Mouse (Mus musculus): ENCODE measurements around the gene Rab7b.

Gene Rab7b

DNA sequence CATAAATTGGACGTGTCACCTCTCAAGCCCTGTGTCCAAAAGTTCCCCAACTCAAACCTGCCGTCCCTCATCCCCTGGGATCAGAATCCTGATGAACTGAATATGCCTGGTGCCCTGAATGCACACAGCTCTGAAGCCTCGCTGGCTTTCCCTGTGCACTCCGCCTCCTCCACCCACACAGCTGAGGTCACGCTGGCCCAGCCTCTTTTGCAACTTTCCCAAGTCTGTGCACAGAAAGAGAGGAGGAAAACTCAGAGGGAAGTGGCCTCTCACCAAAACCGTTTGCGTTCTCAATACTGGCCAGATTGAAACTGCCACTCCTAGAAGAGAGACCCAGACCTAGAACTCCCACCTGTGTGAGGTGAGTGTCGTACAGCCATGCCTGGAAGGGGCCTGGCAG, at the start of gene Rab7b:
TSS of gene Rab7b (plus strand) at position 221 of the 400 bp plus-strand sequence.
- no peak for DNase-seq (ENCODE audit: low read depth, low spot score)

DNA sequence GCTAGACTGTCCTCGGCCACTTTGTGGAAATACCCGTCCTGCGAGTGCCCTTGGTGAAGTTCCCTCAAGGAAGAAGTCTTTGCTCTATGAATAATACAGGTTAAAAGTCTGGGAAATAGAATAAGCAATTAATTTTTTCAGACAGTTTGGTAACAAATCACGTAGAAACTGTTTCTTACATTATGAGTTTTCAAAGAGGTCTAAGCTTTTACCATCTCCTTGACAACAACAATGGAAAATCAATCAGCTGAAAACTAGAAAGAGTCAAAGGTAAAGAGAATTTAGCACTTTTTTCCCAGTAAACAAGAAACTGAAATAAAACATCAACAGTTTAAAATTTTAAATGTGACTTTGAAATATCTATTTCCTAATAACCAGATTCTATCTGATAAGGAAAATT, 48.4 kb upstream of the Rab7b start:
- no peak for DNase-seq (ENCODE audit: low read depth, low spot score)

DNA sequence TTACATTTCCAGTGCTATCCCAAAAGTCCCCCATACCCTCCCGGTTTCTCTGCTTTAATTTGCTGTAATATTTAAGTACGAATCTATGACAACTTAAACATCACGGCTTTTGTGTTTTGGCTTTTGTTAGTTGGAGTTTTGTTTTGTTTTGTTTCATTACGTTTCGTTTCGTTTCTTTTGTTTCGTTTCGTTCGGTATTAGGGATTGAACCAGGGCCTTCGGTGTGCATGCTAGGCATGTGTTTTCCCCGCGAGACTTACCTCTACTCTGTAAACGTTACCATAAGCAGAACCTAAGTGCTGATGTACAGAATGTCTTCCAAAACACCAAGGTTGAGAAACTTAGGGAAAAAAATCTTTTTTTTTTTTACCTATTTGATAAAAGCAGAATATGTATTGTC, 46.9 kb upstream of the Rab7b start:
- DNase-seq (ENCODE audit: low read depth, low spot score): no peak

DNA sequence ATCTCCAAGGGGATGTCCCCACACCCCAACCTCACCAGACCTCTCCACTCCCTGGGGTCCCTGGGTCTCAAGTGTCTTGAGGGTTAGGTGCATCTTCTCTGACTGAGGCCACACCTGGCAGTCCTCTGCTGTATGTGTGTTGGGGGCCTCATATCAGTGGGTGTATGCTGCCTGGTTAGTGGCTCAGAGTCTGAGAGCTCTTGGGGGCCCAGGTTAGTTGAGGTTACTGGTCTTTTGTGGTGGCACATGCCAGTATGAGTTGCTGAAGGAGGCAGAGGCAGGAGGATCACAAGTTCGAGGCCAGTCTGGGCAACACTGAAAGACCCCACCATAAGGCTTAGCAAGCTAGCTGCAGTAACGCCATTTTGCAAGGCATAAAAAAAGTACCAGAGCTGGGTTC, 46.2 kb upstream of the Rab7b start:
- no peak for DNase-seq (ENCODE audit: low read depth, low spot score)

DNA sequence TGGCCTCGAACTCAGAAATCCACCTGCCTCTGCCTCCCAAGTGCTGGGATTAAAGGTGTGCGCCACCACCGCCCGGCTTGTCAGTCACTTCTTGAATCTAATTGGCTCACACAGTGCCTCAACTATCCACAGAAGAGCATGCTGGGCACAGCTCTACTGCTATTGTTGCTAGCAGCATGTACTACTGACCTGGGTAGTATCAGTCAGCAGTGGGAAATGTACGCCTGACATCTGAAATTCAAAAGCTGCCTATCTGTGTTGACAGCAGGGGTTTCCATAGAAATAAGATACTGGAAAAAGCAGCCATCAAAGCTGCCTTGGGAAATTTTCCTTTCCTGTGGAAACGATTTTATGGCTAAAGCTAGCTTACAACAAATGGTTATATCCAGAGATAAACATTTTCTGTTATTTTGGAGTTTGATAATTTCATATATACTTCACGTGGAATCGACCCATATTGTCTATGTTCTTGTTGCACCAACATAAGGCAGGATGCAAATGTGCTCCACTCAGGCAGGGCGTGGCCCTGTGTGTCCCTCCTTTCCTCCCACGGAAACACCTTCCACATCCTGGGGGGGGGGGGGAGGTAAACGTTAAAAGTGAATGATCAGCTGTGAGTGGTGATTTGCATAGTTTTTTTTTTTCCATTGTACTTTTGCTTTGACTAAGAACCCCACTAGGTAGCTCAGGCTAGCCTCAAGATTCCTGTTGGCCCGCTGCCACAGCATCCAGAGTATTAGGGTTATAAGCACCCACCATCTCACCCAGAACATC, 35.6 kb upstream of the Rab7b start:
- peak; percentile 38 for DNase-seq (ENCODE audit: low read depth, low spot score)

DNA sequence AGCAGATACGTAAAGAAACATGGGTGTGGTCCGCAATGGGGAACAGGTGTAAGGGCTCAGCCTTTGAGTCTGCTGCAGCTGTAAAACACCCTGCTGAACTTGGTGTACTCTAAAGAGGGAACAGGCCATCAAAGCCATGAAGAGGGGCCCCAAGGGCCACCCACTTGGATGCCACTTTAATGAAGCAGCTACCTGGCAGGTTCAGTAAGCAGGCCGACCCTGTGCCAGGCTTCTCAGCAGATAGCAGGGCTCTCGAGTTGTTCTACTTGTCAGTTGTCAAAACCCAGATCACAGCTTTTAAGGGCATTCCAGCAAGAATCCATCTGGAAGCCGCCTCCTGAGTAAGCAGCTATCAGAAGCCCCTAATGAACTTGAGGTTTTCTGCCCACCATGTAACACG, 32.9 kb upstream of the Rab7b start:
- DNase-seq (ENCODE audit: low read depth, low spot score): no peak

DNA sequence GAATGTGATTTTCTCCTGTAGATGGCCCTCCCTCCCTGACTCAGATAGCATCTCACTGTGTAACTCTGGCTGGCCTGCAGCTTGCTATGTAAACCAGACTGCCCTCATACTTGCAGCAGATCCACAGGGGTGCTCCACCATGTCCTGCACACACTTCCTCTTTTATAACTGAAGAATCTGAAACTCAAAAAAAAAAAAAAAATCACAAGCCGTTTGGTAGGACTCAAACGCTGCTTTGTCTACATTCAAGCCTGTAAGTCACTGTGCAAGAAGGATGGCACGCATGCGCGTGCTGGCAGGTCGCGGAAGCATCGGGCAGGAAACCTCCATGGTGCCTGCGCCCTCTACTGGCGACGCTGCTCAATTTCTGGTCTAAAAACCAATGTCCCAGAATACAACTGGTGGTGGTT, 30.5 kb upstream of the Rab7b start:
- peak; percentile 98 for DNase-seq (ENCODE audit: low read depth, low spot score)

DNA sequence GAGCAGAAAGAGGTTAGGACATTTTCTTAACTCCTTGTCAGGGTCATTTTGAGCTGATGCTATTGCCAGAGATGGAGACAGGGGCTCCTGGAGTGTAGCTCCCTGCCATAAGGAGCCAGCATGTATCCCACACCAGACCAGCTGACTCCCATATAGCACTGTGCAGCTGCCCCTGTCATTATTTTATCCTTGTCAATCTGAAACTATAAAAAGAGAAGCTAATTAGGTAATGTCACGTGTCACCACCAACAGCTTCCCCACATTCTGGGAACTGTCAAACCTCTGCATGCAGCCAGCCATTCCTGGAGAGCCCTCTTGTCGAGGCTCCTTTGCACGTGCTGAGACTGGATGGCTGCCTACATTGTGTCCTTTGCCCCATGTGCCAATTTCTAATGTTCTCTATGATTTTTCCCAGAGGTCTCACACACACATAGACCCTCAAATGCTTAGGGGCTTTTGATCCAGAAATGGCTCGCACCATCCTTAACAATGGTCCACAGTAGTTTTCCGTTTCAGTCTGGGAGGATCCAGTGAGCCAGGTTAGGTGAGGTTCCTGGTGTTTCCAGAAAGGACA, 28.9 kb upstream of the Rab7b start:
- DNase-seq (ENCODE audit: low read depth, low spot score): no peak

DNA sequence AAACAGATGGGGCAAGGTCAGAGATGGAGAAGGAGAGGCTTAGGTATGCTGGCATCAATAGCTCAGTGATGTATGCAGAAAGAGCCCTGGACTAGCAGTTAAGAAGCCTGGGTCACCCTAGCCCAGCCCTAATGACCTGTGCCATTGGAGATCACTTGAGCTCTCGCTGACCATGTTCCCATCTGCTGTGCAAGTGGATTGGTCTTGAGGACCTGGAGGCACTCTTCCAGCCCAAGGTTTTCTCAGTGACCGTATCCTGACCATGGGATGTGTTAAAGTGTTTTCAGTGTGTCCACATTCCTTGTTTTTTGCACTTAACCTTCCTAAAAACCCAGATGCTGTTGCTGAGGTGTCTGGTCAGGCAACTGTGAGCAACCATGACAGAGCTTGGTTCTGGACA, 28.2 kb upstream of the Rab7b start:
- no peak for DNase-seq (ENCODE audit: low read depth, low spot score)

DNA sequence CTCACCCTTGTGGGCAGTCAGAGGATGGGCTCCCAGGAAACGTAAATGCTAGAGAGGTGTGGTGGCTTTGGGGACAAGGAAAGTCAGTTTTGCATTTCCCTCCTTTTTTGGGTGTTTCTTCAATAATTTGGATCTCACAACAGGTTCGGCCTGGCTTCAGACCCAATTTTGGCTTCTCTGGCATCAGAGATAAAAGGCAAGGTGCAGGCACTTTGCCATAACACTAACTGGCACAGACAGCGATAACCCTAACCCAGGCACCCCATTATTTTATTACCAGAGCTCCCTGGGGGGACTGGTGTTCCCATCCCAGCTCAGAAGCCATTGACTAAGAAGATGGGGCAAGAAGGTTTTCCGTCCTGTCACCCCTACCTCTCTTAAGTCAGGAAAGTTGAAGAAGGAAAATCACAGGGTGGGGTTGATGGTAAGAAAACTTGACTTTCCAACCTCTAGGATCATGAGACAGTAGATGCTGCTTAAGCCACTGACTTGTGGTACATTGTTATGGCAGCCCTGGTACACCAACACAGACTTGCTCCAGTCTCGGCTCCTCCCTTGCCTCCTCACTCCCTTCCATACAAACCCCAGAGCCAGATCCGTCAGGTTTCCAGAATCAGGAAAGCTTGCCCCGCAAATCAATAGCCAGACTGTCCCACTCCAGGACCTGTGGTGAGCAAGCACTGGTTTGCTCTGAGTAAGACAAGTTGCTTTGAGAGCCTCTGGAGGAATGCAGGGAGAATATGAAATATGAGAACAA, 27.6 kb upstream of the Rab7b start:
- DNase-seq (ENCODE audit: low read depth, low spot score): no peak

DNA sequence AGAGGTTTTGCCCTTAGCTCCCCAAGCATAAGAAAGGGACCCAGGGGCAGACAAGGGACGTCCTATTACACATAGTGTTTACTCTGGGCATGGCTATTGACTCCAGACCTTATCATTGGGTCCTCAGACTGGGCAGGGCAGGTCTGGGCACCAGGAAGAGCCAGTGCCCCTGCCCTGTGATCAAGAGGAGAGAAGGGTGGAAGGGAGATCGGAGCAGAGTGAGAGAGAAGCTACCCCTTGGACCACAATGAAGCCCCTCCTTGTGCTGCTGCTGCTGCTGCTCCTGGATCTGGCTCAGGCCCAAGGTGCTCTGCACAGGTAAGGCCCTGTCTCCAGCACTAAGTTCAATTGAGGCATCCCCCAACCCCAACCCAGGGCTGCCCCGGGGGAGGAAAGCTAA, 26.7 kb upstream of the Rab7b start:
- DNase-seq (ENCODE audit: low read depth, low spot score): no peak

DNA sequence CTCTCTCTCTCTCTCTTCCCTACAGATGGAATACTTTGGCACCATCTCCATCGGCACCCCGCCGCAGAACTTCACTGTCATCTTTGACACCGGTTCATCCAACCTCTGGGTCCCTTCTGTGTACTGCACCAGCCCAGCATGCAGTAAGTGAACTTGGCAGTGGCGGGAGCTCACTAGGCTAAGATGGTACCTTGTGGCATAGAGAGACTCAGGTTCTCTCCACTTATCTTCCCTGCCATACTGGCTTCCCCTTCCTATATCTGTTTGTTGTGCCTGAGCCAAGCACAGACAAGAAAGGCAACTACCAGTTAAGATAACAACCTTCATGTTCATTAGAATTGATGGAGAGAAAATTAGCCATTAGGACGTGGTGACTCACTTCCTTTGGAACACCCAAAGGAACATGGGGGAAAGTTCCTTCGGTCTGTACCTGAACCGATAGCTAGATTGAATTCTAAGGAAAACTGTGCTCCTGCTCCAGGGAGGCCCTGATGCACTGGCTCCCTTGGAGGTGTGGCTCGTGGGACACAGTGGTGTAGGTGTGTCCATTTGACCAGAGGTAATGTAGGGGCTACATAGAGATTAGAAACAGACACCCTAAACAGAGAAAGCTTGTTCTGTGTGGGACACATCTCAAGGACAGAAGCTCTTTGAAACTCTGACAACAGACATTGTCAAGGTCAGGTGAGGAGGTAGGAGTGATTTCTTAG, 25.1 kb upstream of the Rab7b start:
- DNase-seq (ENCODE audit: low read depth, low spot score): no peak

DNA sequence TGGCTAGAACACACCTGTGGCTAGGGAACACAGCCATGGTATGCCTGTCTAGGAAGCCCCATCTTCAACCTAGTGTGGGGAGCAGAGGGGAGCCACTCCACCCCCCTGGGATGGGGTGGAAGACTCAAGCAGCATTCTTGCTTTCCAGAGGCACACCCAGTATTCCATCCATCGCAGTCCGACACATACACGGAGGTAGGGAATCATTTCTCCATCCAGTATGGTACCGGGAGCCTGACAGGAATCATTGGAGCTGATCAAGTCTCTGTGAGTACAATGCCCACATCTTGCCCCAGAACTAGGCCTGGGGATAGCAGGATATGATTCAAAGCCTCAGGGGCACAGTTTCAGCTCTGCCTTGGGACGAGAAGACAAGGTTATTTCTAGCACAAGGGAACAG, 24.4 kb upstream of the Rab7b start:
- no peak for DNase-seq (ENCODE audit: low read depth, low spot score)

DNA sequence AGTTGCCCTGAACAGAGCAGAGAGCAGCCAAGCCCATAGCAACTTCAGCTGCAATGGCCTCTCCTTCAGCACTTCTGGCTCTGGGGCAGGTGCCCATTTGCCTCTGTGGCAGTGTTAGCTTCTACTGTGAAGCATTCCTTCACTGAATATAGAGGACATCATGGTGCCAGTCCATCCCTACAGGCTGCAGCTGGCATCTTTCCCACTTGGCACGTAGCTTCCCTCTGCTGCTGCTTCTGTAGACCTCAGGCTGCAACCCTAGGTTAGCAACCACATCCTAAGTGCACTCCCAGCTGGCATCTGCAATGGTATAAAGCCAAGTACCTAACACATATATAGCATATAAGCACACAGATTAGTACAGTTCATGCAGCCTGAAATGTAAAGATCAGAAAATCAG, 22.6 kb upstream of the Rab7b start:
- DNase-seq (ENCODE audit: low read depth, low spot score): no peak

DNA sequence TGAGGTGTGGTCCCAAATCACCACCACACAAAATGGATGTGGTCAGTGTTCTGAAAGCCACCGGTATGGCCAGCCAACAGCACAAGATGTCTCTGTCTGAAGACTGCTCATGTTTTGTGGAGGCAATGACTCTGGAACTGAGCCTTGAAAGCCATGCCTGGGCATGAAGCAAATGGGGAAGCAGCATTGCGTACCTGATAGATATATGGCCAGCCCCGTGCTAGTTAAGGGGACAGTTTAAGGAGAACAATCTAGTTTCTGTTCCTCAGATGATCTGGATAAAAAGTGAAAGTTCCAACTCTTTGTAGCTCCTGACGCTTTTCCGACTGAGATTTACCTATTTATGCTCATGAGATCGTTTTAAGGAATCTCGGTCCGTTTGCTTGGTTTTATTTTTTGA, 17.4 kb upstream of the Rab7b start:
- no peak for DNase-seq (ENCODE audit: low read depth, low spot score)

DNA sequence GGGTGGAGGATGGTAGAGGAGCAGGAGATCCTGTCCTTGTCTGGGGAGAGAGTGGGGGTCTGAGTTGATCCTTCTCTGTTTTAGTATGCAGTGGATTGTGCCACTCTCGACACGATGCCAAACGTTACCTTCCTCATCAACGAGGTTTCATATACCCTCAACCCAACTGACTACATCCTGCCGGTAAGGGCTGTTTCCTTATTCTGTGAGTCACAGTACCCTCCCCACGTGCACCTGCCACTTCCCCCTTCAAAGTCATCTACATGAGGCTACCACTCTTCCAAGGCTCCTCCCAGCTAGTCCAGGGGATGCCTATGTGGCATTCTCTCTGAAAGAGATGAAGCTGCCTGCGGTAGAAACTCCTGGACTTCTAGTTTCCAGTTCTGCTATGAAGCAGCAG, 16.1 kb upstream of the Rab7b start:
- DNase-seq (ENCODE audit: low read depth, low spot score): no peak

DNA sequence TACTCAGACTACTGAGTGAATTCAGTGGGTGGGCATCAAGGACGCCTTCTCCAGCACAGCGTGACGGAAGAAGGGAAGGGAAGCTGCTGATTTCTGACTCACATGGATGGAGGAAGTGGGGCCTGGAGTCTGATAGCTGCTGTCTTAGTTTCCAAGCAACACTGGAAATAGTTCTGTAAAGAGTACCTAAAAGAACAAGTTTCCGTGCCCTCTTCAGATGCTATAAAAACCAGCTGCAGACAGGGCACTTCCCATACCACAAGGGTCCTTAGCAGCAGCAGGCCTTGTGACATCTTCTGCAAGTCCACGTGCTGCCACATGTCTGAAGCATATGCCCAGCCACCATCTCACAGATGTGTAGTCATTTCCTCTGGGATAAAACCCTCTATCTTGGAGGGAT, 8.9 kb upstream of the Rab7b start:
- DNase-seq (ENCODE audit: low read depth, low spot score): no peak

DNA sequence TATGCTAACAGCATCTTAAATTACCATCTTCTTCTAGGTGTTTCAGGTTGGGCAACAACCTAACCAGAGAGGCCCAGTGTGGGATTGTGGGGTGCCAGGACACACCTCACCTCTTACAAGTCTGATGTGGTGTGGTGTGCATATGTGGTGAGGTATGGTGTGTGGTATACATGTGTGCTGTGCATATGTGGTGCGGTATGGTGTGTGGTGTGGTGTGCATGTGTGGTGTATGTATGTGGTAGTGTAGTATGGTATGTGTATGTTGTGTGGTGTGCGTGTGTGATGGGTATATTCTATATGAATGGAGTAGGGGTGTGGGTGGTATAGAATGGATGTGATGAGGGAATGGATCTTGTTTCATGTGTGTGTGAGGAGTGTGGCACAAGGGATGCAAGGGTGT, 756 bp upstream of the Rab7b start:
- no peak for DNase-seq (ENCODE audit: low read depth, low spot score)

DNA sequence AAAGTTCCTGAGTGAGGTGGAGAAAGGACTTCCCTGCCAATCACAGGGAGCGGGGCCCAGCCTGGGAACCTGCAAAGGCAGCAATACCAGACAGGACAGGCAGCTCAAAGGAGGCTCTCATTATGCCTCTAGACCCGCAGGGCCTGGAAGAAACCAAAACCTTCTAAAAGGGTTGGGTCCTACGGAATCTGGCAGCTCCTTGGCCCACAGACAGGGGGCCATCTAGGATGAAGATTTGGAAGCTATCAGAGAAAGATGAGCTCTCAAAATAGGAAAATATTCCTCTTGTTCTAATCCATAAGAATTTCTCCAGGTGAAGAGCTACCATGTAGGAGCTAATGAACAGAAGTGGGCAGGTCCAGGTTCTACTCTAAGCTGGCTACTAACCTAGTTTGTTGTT, 521 bp downstream of the Rab7b start:
- no peak for DNase-seq (ENCODE audit: low read depth, low spot score)

DNA sequence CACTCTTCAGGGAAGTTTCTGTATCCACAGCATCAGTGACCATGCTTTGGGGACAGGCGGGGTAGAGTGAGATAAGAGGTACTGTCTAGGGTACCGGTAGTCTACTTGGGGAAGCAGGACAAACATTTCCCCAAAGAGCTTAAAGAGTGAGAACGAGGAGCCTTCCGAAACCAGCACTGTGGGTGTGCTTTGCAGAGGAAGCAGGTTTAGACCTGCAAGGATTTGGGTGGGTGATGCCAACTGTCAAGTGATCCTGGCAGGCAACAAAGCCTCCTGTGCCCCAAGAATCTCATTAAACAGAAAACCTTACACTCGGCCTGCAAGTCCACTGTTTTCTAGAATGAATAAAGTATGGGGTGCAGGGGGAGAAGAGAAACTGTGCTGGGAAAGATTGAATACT, 1.4 kb downstream of the Rab7b start:
- DNase-seq (ENCODE audit: low read depth, low spot score): no peak

DNA sequence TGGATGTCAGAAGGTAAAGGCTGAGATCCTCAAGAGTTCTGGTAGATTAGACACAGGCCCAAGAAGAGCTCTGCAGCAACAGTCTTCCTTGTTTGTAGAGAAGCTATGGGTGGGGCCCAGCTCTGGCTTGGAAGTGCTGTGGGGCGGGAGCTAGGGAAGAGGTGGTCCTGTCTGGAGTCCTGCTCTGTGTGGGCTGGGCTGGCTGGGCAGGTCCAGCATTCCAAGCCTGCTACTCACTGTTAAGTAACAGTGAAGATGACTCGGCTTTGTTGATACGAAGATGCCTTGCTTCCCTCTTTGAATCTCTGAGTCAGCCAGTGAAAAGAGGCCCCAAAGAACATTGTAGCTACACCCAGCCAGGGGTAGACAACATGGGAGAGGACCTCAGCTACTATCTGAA, 1.9 kb downstream of the Rab7b start:
- DNase-seq (ENCODE audit: low read depth, low spot score): peak; percentile 26

DNA sequence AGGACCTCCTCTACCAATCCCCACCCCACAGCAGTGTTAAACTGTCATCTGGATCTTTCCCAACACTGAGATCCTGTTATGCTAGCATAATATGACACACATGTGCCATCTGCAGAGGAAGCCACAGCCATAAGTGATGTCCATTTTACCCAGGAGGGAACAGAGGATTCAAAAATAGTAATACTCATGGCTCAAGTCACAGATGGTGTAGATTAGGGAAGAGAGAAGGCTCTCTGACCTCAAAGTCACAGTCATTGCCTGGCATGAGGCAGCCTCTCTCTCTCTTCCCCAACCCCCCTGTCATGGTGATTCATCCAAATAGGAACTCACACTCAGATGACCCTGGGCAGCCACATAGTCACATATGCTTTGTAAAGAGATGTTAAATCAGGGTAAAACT, 2.9 kb downstream of the Rab7b start:
- DNase-seq (ENCODE audit: low read depth, low spot score): no peak

Data from ZHBTc4 (cell line).